Mouse (Mus musculus) hindbrain, postnatal 0 days (tissue): ENCODE data around the gene Senp5. TPM values are rescaled to one million over a fixed set of nuclear protein-coding genes. Genes with fewer than 3 reads are reported as not detected.

Source experiments
- ATAC-seq: fragments of 200-750 bp; cut with Nextera tagmentation; 2 replicates; pipeline ENCODE4 v1.8.0; 2017; ENCODE audit warnings: mild to moderate bottlenecking, moderate TSS enrichment, moderate library complexity
- DNase-seq: peaks from one replicate; pipeline ENCODE4 v3.0.0-alpha.2; 2015; ENCODE audit warnings: low spot score
- H3K27ac ChIP-seq: fragments of 300-500 bp; sonication (generic); 2 replicates; pipeline ENCODE4 v1.5.1; 2014; ENCODE audit warnings: mild to moderate bottlenecking
- H3K27me3 ChIP-seq: fragments of 300-500 bp; sonication (generic); 2 replicates; pipeline ENCODE4 v1.6.1; 2014; ENCODE audit warnings: low read length, mixed read lengths; ENCODE audit not compliant: insufficient read depth
- H3K36me3 ChIP-seq: fragments of 300-500 bp; sonication (generic); 2 replicates; pipeline ENCODE4 v1.6.1; 2014; ENCODE audit warnings: low read length, mixed read lengths; ENCODE audit not compliant: insufficient read depth
- H3K4me1 ChIP-seq: fragments of 300-500 bp; sonication (generic); 2 replicates; pipeline ENCODE4 v1.6.1; 2014; ENCODE audit warnings: antibody characterized with exemption, low read length, mixed read lengths; ENCODE audit not compliant: insufficient read depth
- H3K4me2 ChIP-seq: fragments of 300-500 bp; sonication (generic); 2 replicates; pipeline ENCODE4 v1.6.1; 2014; ENCODE audit warnings: low read depth, mild to moderate bottlenecking, low read length, moderate library complexity, mixed read lengths
- H3K4me3 ChIP-seq: fragments of 300-500 bp; sonication (generic); 2 replicates; pipeline ENCODE4 v1.5.1; 2014; ENCODE audit warnings: low read length
- H3K9ac ChIP-seq: fragments of 300-500 bp; sonication (generic); replicated peaks from 2 replicates; pipeline ENCODE4 v1.6.1; 2014; ENCODE audit warnings: mild to moderate bottlenecking, low read length, moderate library complexity, mixed read lengths
- H3K9me3 ChIP-seq: fragments of 300-500 bp; sonication (generic); 2 replicates; pipeline ENCODE4 v1.6.1; 2016; ENCODE audit warnings: low read length, mixed read lengths
- CTCF ChIP-seq: IDR thresholded peaks from 2 replicates; pipeline ENCODE4 v1.5.1; 2016; ENCODE audit warnings: antibody characterized with exemption, control low read depth, low read depth
- WGBS: fragments of 180-500 bp; shearing (Covaris S2); extraction: QIAGEN DNeasy Blood & Tissue Kit; methylation state at CpG from one replicate; pipeline ENCODE4 v1.1.7; 2014; 5-methylcytosine and 5-hydroxymethylcytosine counted together
- polyA plus RNA-seq: library from polyadenylated mRNA; unstranded; fragments of >200 nt; fragmentation: Nextera tagmentation; extraction: Ambion mirVana; gene quantifications from 2 replicates; pipeline ENCODE4 v1.2.1, GENCODE M21; 2015
- total RNA-seq: library from RNA; depleted of rRNA; stranded (reverse); fragments of >200 nt; gene quantifications from 2 replicates; pipeline ENCODE4 v1.2.3, GENCODE M21; 2014; rRNA removed

The Senp5 gene
- total RNA-seq, result 21.3 and 21.4 TPM in 2 replicates
- 11.6 and 11.8 TPM in 2 replicates for polyA plus RNA-seq

DNA sequence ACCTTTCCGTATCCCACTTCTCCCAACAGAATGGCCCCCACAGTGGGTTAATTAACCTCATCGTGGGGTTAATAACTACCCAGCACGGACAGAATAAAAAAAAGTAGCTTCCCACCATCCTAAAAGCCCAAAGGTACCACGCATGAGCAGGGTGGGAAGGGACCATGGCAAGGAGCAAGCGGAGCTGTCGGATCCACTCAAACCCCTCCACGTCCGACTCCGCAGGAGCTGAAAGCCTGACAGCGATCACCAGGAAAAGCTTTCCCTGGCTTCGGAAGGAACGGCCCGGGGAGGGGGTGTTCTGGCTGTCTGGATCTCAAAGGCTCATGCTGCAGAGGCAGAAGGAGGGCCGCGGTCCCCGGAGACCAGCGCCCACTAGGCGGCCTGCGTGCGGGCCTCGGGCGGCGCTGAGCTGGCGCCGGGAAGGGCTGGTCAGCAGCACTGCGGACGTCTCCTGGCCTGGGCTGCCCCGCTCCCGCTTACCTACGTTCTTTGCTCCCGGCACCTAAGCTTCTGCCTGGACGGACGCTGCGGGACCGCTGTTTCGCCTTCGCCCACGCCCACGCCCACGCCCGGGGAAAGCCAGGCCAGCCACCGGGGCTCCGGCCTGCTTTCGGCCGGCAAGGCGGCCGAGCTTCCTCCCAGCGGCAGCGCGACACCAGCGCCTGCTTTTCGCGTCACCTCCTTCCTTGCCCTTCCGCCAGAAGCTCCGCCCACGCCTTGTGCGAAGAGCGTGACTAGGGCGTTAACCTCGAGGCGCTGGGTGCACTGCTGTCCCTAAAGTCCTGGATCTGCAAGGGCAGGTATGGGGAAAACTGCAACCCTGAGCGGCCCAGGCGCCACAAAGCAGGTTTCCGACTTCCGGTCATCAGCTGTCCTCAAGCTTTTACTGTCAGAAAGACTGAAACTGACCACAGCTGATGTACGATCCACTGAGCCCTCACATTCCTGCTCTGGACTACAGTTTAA is at the start of gene Senp5:
Gene Senp5 (minus strand): TSS at position 779 of the 969 bp plus-strand sequence.
- 1% methylated on average over 66 of the region's 66 CpGs for WGBS
- Histone ChIP-seq H3K4me2 (peak within 1 kb of the TSS; percentile 88), H3K4me1 (peaks cover 12% of the 10 kb centered on the region), H3K27ac (peak within 1 kb of the TSS; percentile 88), H3K9ac (peak within 1 kb of the TSS; percentile 98), H3K36me3 (no peaks in the 10 kb centered on the region), H3K9me3 (no peaks in the 10 kb centered on the region), H3K4me3 (peak within 1 kb of the TSS; percentile 98), H3K27me3 (no peaks in the 10 kb centered on the region)
- DNase-seq (peak; percentile 95), ATAC-seq (peak; percentile 95)
- peak; percentile 31 for TF ChIP-seq CTCF

DNA sequence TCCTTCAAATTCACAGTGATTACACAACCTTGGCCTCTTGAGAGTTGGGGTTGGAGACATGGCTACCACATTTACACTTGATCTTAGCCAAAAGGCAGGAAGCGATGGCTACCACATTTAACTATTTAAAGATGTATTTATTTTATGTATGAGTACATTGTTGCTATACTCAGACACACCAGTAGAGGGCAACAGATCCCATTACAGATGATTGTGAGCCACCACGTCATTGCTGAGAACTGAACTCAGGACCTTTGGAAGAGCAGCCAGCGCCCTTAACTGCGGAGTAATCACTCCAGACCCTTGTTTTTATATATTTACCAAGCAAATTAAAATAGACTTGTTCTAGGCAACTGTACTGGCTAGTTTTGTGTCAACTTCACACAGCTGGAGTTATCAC is 39.3 kb upstream of the Senp5 start:
- Histone ChIP-seq H3K4me3 (no peak overlapping the region), H3K36me3 (peaks cover 38% of the 10 kb centered on the region), H3K27ac (no peak overlapping the region), H3K4me1 (no peaks in the 10 kb centered on the region), H3K27me3 (no peaks in the 10 kb centered on the region), H3K9ac (no peak overlapping the region), H3K9me3 (no peaks in the 10 kb centered on the region), H3K4me2 (no peak overlapping the region)
- TF ChIP-seq CTCF, result peak; percentile 39
- no peak for ATAC-seq
- DNase-seq, result no peak
- 89% methylated on average over 4 of the region's 4 CpGs for WGBS

DNA sequence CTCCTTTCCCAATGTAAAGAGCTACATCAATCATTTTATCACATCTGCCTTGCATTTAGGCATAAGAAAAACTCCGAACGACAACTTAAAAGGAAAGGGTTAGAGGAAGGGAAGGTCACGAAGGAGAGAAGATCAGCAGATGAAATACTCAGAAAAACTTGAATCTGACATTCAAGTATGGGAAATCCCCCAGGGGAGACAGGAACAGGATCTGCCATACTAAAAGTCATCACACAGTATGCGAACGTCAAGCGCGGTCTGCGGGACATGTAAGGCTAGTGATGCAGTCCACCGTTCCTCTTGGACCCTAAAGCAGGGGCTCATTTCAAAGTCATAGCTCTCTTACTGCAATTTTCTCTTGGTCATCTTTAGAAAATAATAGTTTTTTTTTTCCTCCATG is 16.6 kb upstream of the Senp5 start:
- TF ChIP-seq CTCF, result no peak
- 95% methylated on average over 9 of the region's 9 CpGs for WGBS

DNA sequence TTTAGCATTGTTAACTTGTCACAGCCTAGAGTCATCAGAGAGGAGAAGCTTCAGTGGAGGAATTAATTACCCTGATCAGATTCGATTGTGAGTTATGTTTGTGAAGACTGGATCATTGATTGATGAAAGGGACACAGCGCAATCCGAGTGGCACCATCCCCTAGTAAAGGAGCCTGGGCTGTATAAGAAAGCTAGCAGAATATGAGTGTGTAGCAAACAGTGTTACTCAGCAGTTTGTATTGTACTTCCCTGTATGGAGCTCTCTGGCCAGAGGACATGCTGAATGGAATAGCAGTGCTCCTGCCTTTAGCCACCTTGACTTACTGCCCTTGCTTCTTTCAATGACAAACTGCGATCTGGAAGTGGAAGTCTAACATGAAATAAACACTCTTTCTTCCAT is 7.2 kb upstream of the Senp5 start:
- no peak for ATAC-seq
- H3K36me3 ChIP-seq, result no peaks in the 10 kb centered on the region
- no peak for TF ChIP-seq CTCF
- no peaks in the 10 kb centered on the region for H3K9me3 ChIP-seq
- no peak overlapping the region for H3K9ac ChIP-seq
- no peaks in the 10 kb centered on the region for H3K4me1 ChIP-seq
- H3K4me3 ChIP-seq, result no peak overlapping the region
- H3K27me3 ChIP-seq, result no peaks in the 10 kb centered on the region
- H3K27ac ChIP-seq, result no peak overlapping the region
- no peak for DNase-seq
- WGBS, result 79% methylated on average over 4 of the region's 4 CpGs
- no peak overlapping the region for H3K4me2 ChIP-seq

More for the DNA sequence above, 16.6 kb upstream of the Senp5 start:
- no peak overlapping the region for H3K27ac ChIP-seq
- no peak for DNase-seq
- no peak overlapping the region for H3K9ac ChIP-seq
- no peak overlapping the region for H3K4me3 ChIP-seq
- H3K36me3 ChIP-seq, result peaks cover 31% of the 10 kb centered on the region
- no peak for ATAC-seq
- H3K4me1 ChIP-seq, result no peaks in the 10 kb centered on the region
- H3K9me3 ChIP-seq, result no peaks in the 10 kb centered on the region
- H3K4me2 ChIP-seq, result no peak overlapping the region
- H3K27me3 ChIP-seq, result no peaks in the 10 kb centered on the region

DNA sequence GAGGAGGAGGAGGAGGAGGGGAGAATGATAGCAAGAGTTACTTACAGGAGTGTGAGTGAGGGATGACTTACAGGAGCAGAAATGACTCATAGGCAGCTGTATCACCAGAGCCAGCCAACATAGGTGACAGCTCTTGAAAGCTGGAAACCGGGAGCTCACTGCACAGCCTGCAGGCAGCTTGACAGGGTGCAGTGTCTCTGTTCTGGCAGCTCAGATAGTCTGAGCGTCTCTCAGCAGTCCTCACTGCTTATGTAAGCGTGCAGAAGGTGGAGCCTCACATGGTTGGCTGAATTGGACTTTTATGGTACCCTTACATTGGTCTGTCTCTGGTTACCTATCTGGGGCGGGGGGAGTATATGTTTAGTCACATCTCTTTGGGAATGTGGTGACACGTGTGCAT is 6.8 kb upstream of the Senp5 start:
- no peak overlapping the region for H3K9ac ChIP-seq
- H3K4me1 ChIP-seq, result no peaks in the 10 kb centered on the region
- no peak overlapping the region for H3K4me2 ChIP-seq
- 51% methylated on average over 5 of the region's 5 CpGs for WGBS
- H3K9me3 ChIP-seq, result no peaks in the 10 kb centered on the region
- TF ChIP-seq CTCF, result no peak
- H3K27ac ChIP-seq, result no peak overlapping the region
- ATAC-seq (no peak), DNase-seq (no peak)
- no peaks in the 10 kb centered on the region for H3K36me3 ChIP-seq
- H3K4me3 ChIP-seq, result no peak overlapping the region
- H3K27me3 ChIP-seq, result no peaks in the 10 kb centered on the region

GRCm38 (mm10) chr16:32008529-32009293 is 5.6 kb upstream of the Senp5 start:
- ATAC-seq (0 out of 2 replicates have a peak, but pooled peaks have one; percentile 12), DNase-seq (no peak)
- Histone ChIP-seq H3K4me3 (no peak overlapping the region), H3K4me1 (no peaks in the 10 kb centered on the region), H3K9me3 (no peaks in the 10 kb centered on the region), H3K36me3 (no peaks in the 10 kb centered on the region), H3K27me3 (no peaks in the 10 kb centered on the region), H3K27ac (no peak overlapping the region), H3K4me2 (no peak overlapping the region), H3K9ac (no peak overlapping the region)
- TF ChIP-seq CTCF, result no peak
- WGBS, result 71% methylated on average over 10 of the region's 10 CpGs
